Mouse (Mus musculus) myocyte (in vitro differentiated cells): ENCODE data around the gene Yif1b. TPM values are rescaled to one million over a fixed set of nuclear protein-coding genes. Genes with fewer than 3 reads are reported as not detected.

Source experiments
- H3K27me3 ChIP-seq: one replicate; pipeline ENCODE4 v1.6.1; 2011; ENCODE audit not compliant: control insufficient read depth, insufficient read depth, insufficient read length
- H3K36me3 ChIP-seq: one replicate; pipeline ENCODE4 v1.6.1; 2011; ENCODE audit not compliant: control insufficient read depth, insufficient read depth
- H3K4me2 ChIP-seq: one replicate; pipeline ENCODE4 v1.6.1; 2011; ENCODE audit warnings: low read depth, control low read depth
- H3K4me3 ChIP-seq: one replicate; pipeline ENCODE4 v1.5.1; 2011; ENCODE audit warnings: mild to moderate bottlenecking, control low read depth, moderate library complexity
- H3K79me2 ChIP-seq: one replicate; pipeline ENCODE4 v1.6.1; 2011; ENCODE audit not compliant: control insufficient read depth, insufficient read depth
- H3ac ChIP-seq: one replicate; pipeline ENCODE4 v1.6.1; 2011; ENCODE audit not compliant: control insufficient read depth, insufficient read length
- CEBPB ChIP-seq: IDR thresholded peaks from 2 replicates; pipeline ENCODE4 v1.6.1; 2011; ENCODE audit warnings: mild to moderate bottlenecking, moderate library complexity; ENCODE audit not compliant: poor library complexity, insufficient read depth, severe bottlenecking
- E2F4 ChIP-seq: IDR thresholded peaks from one replicate; pipeline ENCODE4 v1.6.1; 2011; ENCODE audit warnings: mild to moderate bottlenecking, control low read depth, moderate library complexity; ENCODE audit not compliant: insufficient read depth
- MAX ChIP-seq: IDR thresholded peaks from one replicate; pipeline ENCODE4 v1.6.1; 2011; ENCODE audit warnings: low read depth, mild to moderate bottlenecking, control low read depth
- MYOD1 ChIP-seq, 3 experiments: IDR thresholded peaks; one replicate each; pipeline ENCODE4 v1.6.1; 2011; ENCODE audit warnings: control low read depth in 2 of 3, low read depth in 2 of 3, mild to moderate bottlenecking in 2 of 3, moderate library complexity in 1 of 3; ENCODE audit not compliant: insufficient read length in 2 of 3, control insufficient read depth in 1 of 3
- MYOG ChIP-seq, 3 experiments: IDR thresholded peaks; one replicate each; pipeline ENCODE4 v1.6.1; 2011; ENCODE audit warnings: control low read depth in 2 of 3, low read depth in 2 of 3, mild to moderate bottlenecking in 2 of 3; ENCODE audit not compliant: insufficient read length in 2 of 3, control insufficient read depth in 1 of 3, insufficient read depth in 1 of 3
- POLR2A ChIP-seq: IDR thresholded peaks from one replicate; pipeline ENCODE4 v1.6.1; 2011; ENCODE audit warnings: low read depth, mild to moderate bottlenecking, control low read depth, moderate library complexity; ENCODE audit not compliant: insufficient read length
- POLR2AphosphoS2 ChIP-seq: IDR thresholded peaks from one replicate; pipeline ENCODE4 v1.6.1; 2011; ENCODE audit warnings: low read depth, control low read depth; ENCODE audit not compliant: insufficient read length
- REST ChIP-seq: IDR thresholded peaks from one replicate; pipeline ENCODE4 v1.6.1; 2011; ENCODE audit warnings: mild to moderate bottlenecking, control low read depth, moderate library complexity; ENCODE audit not compliant: insufficient read depth, insufficient read length
- SRF ChIP-seq: IDR thresholded peaks from one replicate; pipeline ENCODE4 v1.6.1; 2011; ENCODE audit warnings: low read depth; ENCODE audit not compliant: control insufficient read depth, insufficient read length
- TCF12 ChIP-seq: IDR thresholded peaks from one replicate; pipeline ENCODE4 v1.6.1; 2011; ENCODE audit warnings: mild to moderate bottlenecking, control low read depth; ENCODE audit not compliant: poor library complexity, insufficient read depth, severe bottlenecking
- TCF3 ChIP-seq: IDR thresholded peaks from one replicate; pipeline ENCODE4 v1.6.1; 2011; ENCODE audit warnings: low read depth, control low read depth; ENCODE audit not compliant: insufficient read length
- USF1 ChIP-seq: IDR thresholded peaks from one replicate; pipeline ENCODE4 v1.6.1; 2011; ENCODE audit warnings: low read depth, mild to moderate bottlenecking, control low read depth, moderate library complexity
- polyA plus RNA-seq: library from polyadenylated mRNA; unstranded; fragments of >200 nt; fragmentation: generic; extraction: Trizol; gene quantifications from one replicate; pipeline ENCODE4 v1.2.1, GENCODE M21; 2012; ENCODE audit warnings: missing spikeins

Yif1b gene
- polyA plus RNA-seq, 1 experiment: 166 TPM

DNA sequence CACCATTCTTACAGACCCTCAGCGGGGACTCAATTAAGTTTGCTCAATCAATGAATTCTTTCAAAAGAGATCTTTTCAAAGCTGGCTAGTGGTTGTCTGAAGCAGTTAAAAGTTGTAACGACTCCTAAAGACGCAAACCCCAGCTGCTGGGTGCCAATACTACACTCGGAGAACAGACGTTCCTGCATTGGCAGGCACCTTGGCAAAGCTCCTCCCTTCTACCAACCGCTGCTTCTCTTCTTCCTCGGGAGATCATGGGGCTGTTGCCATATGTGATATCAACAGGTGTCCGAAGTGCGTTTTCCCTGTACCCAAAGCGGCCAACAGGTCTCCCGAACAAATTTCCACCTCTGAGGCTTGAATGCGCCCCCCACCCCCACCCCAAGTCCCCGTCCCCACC, 42.7 kb downstream of the Yif1b start:
- Histone ChIP-seq H3K27me3 (peaks cover 24% of the 10 kb centered on the region), H3K79me2 (no peaks in the 10 kb centered on the region), H3ac (no peak overlapping the region), H3K4me2 (no peak overlapping the region), H3K36me3 (no peaks in the 10 kb centered on the region), H3K4me3 (no peak overlapping the region)
- TF ChIP-seq SRF (no peak), MYOD1 (IDR thresholded peaks at IDR 0.05; ENCODE audit: control insufficient read depth in 1 of 3, insufficient read length in 2 of 3, low read depth in 2 of 3) (no peak)

DNA sequence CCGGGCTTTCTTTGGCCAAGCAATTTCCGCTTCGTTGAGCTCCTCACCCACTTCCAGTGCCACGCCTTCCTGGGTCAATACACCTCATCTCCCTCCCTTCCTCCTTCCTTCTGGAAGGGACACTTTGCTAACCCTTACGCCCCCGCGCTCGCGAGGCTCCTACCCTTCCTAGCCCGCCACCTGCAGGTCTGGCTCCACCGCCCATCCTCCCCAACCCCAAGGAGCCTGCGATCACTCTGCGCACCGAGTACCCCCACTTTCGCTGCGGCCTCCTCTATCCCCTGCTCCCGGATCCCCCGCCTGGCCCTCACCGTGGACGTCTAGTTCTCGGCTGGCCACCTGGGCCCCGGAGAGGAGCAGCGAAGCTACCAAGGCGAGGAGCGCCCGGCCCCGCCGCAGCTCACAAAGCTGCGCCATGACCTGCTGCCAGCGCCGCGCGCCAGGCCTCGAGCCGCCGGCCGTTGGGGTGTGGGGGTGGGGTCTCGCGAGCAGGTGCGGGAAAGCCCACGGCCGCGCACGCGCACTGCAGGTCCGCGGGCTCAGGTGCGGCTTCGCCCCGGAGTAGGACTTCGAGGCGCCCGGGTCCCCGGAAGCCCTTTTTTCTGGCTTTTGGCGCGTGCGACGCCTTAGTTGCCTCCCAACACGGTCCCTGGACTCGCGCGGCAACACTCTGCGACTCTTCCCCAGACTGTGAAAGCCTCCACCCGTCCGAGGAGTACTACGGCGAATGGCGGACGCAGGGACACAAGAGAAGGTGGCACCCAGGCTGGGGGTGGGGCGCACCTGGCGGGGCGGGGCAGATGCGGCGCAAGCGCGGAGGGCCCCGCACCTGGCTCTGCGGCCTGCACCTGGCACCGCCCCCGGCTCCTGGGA, 43.3 kb downstream of the Yif1b start, which contains the start of gene Spint2:
Spint2 (minus strand) TSS at position 712 of the 873 bp plus-strand sequence.
- Histone ChIP-seq H3K27me3 (peaks cover 24% of the 10 kb centered on the region), H3K4me3 (no peak within 1 kb of the TSS), H3ac (no peak within 1 kb of the TSS), H3K4me2 (no peak within 1 kb of the TSS), H3K36me3 (no peaks in the 10 kb centered on the region), H3K79me2 (no peaks in the 10 kb centered on the region)
- TF ChIP-seq TCF3: no peak
- TF ChIP-seq E2F4: no peak
- no peak for TF ChIP-seq MAX
- TF ChIP-seq POLR2AphosphoS2: no peak
- TF ChIP-seq MYOG (IDR thresholded peaks at IDR 0.05; ENCODE audit: control insufficient read depth in 1 of 3, insufficient read depth in 1 of 3, insufficient read length in 2 of 3, low read depth in 2 of 3): no peak
- TF ChIP-seq MYOD1 (IDR thresholded peaks at IDR 0.05; ENCODE audit: control insufficient read depth in 1 of 3, insufficient read length in 2 of 3, low read depth in 2 of 3): no peak
- TF ChIP-seq POLR2A: no peak
- TF ChIP-seq REST: no peak
- TF ChIP-seq CEBPB: no peak
- no peak for TF ChIP-seq TCF12
- no peak for TF ChIP-seq USF1

DNA sequence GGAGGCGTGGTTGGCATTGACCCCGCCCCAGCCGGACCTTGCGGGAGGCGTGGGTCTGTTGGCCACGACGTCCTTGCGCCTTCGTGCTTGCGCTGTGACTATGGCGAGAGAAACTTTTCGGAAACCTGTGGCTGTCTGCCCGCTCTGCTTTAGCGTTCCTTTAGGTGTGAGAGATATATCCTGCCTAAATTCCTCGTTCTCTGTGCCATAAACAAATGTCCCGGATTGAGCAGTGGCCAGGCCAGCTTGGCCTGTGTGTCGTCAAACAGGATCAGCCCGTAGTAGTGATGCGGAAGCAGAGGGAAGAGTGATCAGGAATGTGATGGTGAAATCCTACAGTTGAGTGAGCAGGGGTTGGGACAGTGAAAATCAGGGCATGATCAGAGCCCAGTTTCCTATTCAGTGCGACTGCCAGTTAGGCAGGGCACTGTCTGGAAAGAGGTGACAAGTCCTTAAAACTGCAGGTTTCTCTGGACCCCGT, 44.0 kb downstream of the Yif1b start:
- Histone ChIP-seq H3K36me3 (no peaks in the 10 kb centered on the region), H3K4me2 (no peak overlapping the region), H3ac (no peak overlapping the region), H3K4me3 (no peak overlapping the region), H3K79me2 (no peaks in the 10 kb centered on the region), H3K27me3 (peaks cover 24% of the 10 kb centered on the region)
- TF ChIP-seq REST (no peak), POLR2AphosphoS2 (no peak), TCF3 (no peak), SRF (no peak), USF1 (no peak), TCF12 (no peak), POLR2A (no peak), E2F4 (no peak), CEBPB (no peak), MAX (no peak), MYOG (IDR thresholded peaks at IDR 0.05; ENCODE audit: control insufficient read depth in 1 of 3, insufficient read depth in 1 of 3, insufficient read length in 2 of 3, low read depth in 2 of 3) (no peak), MYOD1 (IDR thresholded peaks at IDR 0.05; ENCODE audit: control insufficient read depth in 1 of 3, insufficient read length in 2 of 3, low read depth in 2 of 3) (no peak)

DNA sequence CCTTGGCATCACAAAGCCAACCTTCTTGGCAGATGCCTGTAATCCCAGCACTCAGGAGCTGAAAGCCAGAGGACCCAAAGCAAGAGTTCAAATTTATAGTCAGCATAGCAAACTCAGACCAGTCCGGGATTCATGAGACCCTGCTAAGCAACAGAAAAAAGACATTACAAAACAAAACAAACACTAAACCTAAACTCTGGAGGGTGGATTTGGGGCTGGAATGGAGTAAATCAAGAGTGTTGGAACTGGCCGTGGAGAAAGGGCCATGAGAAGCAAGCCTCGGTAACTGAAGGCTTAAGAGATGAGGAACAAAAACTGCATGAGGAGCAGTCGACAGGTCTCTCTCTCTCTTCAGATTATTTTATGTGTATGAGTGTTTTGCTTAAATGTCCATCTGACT, 45.7 kb downstream of the Yif1b start:
- Histone ChIP-seq H3K36me3 (no peaks in the 10 kb centered on the region), H3K79me2 (no peaks in the 10 kb centered on the region), H3K4me3 (no peak overlapping the region), H3K27me3 (peaks cover 24% of the 10 kb centered on the region), H3ac (no peak overlapping the region), H3K4me2 (no peak overlapping the region)
- TF ChIP-seq MYOG (IDR thresholded peaks at IDR 0.05; ENCODE audit: control insufficient read depth in 1 of 3, insufficient read depth in 1 of 3, insufficient read length in 2 of 3, low read depth in 2 of 3) (no peak), SRF (no peak), MAX (no peak), TCF3 (no peak), POLR2AphosphoS2 (no peak), CEBPB (no peak), REST (no peak), POLR2A (no peak), TCF12 (no peak), E2F4 (no peak), MYOD1 (IDR thresholded peaks at IDR 0.05; ENCODE audit: control insufficient read depth in 1 of 3, insufficient read length in 2 of 3, low read depth in 2 of 3) (no peak), USF1 (no peak)

DNA sequence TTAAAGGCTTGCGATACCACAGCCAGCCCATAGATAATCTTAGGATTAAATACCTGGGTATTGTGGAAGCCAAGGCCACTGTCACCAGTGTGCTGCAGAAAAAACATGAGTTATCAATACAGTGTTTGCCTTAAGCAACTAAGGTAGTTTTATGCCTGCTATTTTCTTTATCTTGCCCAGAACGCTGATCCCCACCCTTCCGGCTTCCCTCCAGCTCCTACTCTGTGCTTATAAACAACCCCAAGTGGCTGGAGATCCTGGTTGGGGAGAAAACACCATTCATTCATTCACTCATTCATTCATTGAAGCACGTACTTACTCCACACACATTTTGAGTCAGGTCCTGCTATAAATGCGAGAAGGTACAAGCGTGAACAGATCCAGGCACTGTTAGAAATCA, 46.4 kb downstream of the Yif1b start:
- Histone ChIP-seq H3K4me2 (no peak overlapping the region), H3K79me2 (no peaks in the 10 kb centered on the region), H3ac (no peak overlapping the region), H3K27me3 (peaks cover 24% of the 10 kb centered on the region), H3K4me3 (no peak overlapping the region), H3K36me3 (no peaks in the 10 kb centered on the region)
- TF ChIP-seq USF1 (no peak), MYOD1 (IDR thresholded peaks at IDR 0.05; ENCODE audit: control insufficient read depth in 1 of 3, insufficient read length in 2 of 3, low read depth in 2 of 3) (no peak), TCF3 (no peak), CEBPB (no peak), TCF12 (no peak), REST (no peak), POLR2AphosphoS2 (no peak), E2F4 (no peak)
